Mouse (Mus musculus) megakaryocyte progenitor cell, adult 5-6 weeks (primary cell): Measurements from ENCODE around the gene Tmbim6. TPM values are rescaled to one million over a fixed set of nuclear protein-coding genes. Genes with fewer than 3 reads are reported as not detected.

ENCODE experiments used
- ATAC-seq: replicated peaks from 2 replicates; pipeline ENCODE4 v1.8.0; 2016; ENCODE audit warnings: mild to moderate bottlenecking, moderate TSS enrichment, inconsistent platforms; ENCODE audit not compliant: poor library complexity
- total RNA-seq, 2 experiments: library from RNA; stranded (forward) in 1 of 2; stranded (reverse) in 1 of 2; fragments of 157-497, 149-512 nt in 1 of 2; fragments of 200-1000 nt in 1 of 2; gene quantifications; 2 replicates each; pipeline versions ENCODE4 v1.2.3 to v1.2.4; 2015 to 2017

The Tmbim6 gene
- total RNA-seq (2015) (381 and 438 TPM in 2 replicates), total RNA-seq (2017) (164 and 187 TPM in 2 replicates)

- ATAC-seq: peak; percentile 80
Observed at GRCm38 (mm10) chr15:99392486-99393385, at the start of gene Tmbim6. Tmbim6 (plus strand) TSS chr15:99392882.

DNA sequence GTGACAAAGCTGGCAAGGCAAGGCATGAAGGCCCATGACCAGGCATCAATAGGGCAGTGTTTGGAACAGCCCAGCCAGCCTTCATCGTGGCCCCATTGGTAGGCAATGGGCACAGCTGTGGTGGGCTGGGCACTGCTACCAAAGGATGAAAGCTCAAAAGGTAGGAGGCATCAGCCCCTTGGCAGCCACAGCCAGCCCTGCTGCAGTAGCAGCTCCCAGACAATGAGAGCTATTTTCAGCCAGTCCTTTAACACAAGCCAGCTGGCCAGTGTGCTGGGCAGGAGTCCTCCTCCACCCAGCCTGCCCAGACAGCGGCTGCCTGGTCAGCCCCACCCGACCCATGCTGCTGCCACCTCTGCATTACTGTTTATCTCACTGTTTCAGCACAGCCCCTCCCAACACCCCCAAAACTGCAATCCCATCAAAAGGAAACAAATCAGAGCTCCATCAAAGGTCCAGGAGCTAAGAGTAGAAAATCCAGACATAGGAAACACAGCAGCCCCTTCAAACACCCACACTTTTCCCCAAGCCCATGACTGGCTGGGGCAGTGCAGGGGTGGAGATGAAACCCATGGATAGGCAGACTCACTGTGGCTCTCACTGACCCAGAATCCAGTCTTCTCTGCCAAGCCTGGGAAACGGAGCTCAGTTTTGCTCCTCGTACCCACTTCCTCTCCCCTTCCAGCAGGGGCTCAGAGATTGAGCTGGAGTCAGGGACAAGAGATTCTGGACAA lies 49.1 kb upstream of the Tmbim6 start:
- ATAC-seq: no peak

- no peak for ATAC-seq
Observed at GRCm38 (mm10) chr15:99344148-99344870, 48.4 kb upstream of the Tmbim6 start.

DNA sequence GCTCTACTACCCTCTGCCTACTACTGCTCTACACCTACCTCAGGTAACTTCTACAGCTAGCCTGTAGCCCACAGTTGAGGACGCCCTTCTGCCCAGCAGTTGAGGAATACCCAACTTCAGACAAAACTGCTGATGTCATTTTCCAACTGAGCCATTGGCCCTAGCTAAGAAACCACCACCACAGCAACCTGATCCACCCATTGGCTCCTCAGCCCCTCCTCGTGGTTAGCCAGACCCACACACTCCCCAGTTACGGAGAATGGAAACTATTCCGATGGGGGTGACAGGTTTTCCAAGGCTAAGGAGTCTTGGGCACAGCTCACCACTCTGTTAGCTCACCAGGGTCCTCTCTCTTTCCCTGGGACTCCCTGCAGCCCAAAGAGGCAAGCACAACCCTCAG lies 47.7 kb upstream of the Tmbim6 start:
- ATAC-seq: no peak; the same call in 1 of the 2 replicates

GRCm38 (mm10) chr15:99351610-99352009 lies 41.1 kb upstream of the Tmbim6 start:
- no peak for ATAC-seq

GRCm38 (mm10) chr15:99352306-99352705 lies 40.4 kb upstream of the Tmbim6 start:
- no peak for ATAC-seq

DNA sequence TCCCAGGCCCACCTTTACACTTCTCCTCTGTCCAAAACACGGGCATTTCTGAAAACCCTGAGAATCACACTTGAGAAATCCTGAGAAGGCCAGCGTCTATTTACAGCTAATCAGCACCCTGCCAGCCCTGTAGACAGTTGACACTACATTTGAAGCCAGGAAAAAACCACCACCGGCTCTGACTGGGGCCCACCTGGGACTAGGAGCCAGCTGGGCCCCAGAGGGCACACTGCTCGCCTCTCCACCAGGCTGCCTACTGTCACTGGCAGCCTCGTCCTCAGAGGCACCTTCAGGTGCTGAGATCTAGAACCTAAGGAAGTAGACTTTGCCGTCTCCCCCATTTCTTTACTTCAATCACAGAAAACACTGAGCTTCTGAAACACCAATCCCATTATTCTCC lies 37.0 kb upstream of the Tmbim6 start:
- no peak for ATAC-seq

DNA sequence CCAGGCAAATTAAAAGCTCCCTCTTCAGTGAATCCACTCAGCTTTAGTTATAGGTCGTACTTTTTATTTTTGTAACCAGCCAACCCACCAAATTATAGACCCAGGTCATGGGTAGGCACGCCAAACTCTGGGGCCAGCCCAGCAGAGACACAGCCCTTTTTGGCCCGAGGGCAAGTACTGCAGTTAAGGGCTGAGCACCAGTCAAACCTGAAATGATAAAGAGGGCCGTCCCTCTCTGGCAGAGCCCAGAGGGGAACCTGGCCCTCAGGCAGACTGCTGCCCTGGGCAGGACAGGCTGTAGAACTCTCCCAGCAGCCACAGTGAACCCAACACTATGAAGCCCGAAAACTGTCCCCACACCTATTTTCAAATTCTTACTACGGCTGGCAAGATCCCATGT lies 36.2 kb upstream of the Tmbim6 start:
- no peak for ATAC-seq

- ATAC-seq: no peak
Observed at GRCm38 (mm10) chr15:99358952-99359351, 33.7 kb upstream of the Tmbim6 start.

DNA sequence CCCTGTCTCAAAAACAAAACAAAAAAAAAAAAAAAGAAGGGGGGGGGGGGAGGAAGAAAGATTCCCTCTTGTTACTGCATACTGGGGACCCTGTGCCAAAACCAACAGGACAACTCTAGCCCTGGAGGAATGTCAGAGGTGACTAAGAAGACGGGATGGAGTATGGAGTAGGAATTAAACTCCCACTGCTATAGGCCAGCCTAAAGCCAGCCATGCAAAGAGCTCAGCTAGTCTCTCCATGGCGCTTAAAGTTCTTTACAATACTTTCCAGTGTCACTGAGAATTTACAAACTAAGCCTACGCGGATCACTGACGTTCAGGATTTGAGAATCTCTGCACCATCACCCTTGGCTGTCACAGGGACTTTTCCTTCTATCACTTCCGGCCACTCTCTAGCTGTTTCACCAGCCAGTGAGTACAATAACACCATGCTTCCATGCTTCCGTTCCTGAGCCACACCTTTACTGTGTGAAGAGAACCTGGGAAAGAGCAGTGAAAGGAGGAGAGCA lies 28.6 kb upstream of the Tmbim6 start:
- no peak for ATAC-seq

GRCm38 (mm10) chr15:99364921-99365320 lies 27.8 kb upstream of the Tmbim6 start:
- peak; percentile 91 for ATAC-seq

DNA sequence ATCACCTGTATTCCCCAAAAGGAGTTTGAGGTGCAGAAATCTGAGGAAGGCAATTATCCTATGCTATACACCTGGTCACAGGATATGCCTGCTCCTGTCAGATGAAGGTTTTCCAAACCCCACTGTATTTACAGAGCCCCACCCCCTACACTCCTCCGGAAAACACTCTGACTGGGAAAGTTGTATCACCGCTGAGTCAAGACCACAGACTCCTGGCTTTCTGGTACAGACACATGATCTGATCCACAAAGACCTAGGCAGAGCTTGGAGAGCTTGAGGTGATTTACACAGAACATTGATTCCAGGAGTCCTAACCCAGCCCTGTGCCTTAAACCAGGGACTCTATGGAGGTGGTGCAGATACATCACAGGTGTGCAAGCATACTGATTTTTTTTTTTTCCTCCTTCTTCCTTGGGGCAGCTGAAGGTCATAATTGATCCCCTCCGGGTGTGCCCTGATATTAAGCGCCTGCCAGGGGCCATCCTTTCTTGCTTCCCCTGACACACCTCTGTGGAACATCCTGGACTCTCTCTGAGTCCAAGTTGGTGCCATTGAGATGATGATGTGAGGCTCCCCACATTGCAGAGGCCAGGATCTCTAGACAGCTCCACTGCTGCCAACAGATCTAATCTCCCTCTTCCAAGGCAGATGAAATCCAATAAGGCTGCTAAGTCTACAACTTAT lies 24.0 kb upstream of the Tmbim6 start:
- no peak for ATAC-seq

DNA sequence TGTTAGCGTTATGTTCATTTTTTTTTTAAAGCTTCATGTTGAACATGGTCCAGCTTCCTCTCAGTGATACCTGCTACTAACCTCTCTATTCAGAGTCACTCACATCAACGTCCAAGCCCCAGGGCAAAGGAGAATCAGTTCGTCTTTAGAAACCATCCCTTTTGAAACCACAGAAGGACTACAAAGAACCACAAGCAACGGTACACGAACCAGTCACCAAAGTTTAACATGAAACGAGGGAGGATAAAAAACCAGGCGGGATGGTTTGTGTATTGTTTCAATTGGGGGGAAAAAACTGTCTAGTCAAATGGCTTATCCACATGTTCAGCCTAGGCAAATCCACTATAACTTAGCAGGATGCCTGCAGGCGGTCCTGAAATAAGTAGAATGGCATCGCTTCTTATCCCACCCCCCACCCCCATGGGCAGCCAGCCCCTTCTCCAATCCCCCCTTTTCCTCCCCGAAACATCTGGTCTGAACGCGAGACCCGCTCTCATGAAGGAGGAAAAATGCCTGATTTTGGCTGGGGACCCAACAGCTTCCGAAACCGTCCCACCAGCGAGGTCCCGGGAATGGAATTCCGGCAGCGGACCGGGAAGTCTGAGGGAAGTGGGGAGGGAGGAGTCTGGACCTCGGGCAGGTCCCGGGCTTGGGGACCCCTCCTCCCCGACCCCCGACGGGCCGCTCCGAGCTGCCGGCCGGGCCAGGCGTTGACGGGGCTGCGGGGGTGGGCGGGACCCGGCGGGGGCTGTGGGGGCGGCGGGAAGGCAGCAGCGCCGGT lies 23.1 kb upstream of the Tmbim6 start:
- ATAC-seq: no peak

GRCm38 (mm10) chr15:99370259-99370691 lies 22.4 kb upstream of the Tmbim6 start, which contains the start of gene Fmnl3:
Fmnl3 (minus strand) TSS chr15:99370482.
- ATAC-seq: peak; percentile 99

DNA sequence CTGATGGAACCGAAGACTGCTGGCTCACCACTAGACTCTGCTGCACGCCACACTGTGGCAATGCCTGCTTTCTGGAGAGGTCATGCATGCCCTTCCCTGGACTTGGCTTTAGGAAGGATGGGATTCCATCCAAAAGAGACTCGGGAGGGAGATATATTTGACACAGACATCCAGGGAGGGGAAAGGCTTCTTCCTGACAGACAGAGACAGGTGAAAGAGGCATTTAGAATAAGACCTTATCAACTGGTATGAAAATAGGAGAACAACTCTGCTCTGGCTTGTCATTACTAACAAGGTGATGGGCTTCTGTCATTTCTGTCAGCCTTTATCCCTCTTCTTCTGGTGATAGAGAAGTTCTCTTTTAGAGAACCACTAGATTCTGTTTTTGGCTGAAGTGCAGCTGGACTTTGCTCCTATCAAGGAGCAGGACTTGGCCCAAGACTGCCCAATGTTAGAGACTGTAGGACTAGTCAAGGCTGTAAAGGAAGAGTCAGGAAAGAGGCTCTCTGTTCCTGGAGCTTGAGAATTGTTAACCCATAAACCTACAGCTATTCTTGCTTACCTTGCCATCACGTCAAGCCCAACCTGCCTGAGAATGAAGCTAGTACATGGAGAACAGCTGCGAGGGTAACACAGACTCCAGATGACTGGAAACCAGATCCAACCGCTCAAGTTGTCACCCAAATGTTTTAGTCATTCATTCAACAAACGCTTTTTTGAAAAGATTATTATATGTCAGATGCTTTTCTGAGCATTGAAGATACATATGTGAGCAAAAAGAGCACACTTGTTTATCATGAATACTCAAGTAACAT lies 20.9 kb upstream of the Tmbim6 start:
- ATAC-seq: no peak

- ATAC-seq: no peak
Observed at GRCm38 (mm10) chr15:99372761-99373160, 19.9 kb upstream of the Tmbim6 start.

DNA sequence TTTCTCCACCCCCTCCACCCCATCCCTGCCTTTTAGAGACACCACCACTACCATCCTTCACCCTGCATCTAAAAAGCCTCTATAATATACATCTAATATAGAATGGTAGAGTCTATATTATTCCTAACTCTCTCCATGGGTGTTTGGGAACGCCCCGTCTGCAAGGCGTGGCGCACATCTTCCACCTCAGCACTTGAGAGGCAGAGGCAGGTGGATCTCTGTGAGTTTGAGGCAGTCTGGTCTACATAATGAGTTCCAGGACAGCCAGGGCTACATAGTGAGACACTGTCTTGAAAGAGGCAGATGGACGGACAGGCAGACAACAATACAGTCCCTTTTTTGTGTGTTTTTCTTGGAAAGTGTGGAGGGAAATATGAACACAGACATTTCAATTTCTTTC lies 17.6 kb upstream of the Tmbim6 start:
- ATAC-seq: no peak

DNA sequence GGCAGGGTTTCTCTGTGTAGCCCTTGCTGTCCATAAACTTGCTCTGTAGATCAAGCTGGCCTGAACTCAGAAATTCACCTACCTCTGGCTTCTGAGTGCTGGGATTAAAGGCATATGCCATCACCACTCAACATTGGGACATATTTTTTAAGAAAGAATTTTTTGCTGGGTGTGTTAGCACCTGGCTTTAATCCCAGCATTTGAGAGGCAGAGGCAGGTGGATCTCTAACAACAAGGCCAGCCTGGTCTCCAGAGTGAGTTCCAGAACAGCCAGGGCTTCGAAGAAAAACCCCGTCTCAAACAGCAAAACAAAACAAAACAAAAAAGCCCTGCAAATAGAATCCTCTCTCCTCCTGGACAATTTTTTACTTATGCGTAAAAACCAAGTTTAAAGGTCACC lies 17.1 kb upstream of the Tmbim6 start:
- no peak for ATAC-seq

GRCm38 (mm10) chr15:99376240-99376639 lies 16.4 kb upstream of the Tmbim6 start:
- ATAC-seq: no peak
